Mouse (Mus musculus) embryonic facial prominence, embryonic 13.5 days (tissue): ENCODE data around the gene Prpf6. TPM values are rescaled to one million over a fixed set of nuclear protein-coding genes. Genes with fewer than 3 reads are reported as not detected.

Experiments used
- ATAC-seq: fragments of 200-750 bp; cut with Nextera tagmentation; 2 replicates; pipeline ENCODE4 v1.8.0; 2017; ENCODE audit warnings: low read depth; ENCODE audit not compliant: insufficient number of reproducible peaks, insufficient read depth, low FRiP score, low TSS enrichment
- H3K27ac ChIP-seq: fragments of 300-500 bp; sonication (generic); 2 replicates; pipeline ENCODE4 v1.5.1; 2015; ENCODE audit warnings: moderate library complexity, mild to moderate bottlenecking, inconsistent platforms
- H3K27me3 ChIP-seq: fragments of 300-500 bp; sonication (generic); 2 replicates; pipeline ENCODE4 v1.6.1; 2015; ENCODE audit warnings: mild to moderate bottlenecking, inconsistent platforms
- H3K36me3 ChIP-seq: fragments of 300-500 bp; sonication (generic); 2 replicates; pipeline ENCODE4 v1.6.1; 2015; ENCODE audit warnings: mild to moderate bottlenecking, inconsistent platforms
- H3K4me1 ChIP-seq: fragments of 300-500 bp; sonication (generic); 2 replicates; pipeline ENCODE4 v1.6.1; 2015; ENCODE audit warnings: inconsistent platforms
- H3K4me2 ChIP-seq: fragments of 300-500 bp; sonication (generic); 2 replicates; pipeline ENCODE4 v1.6.1; 2015; ENCODE audit warnings: moderate library complexity, mild to moderate bottlenecking, inconsistent platforms
- H3K4me3 ChIP-seq: fragments of 300-500 bp; sonication (generic); 2 replicates; pipeline ENCODE4 v1.5.1; 2015; ENCODE audit warnings: mild to moderate bottlenecking, inconsistent platforms
- H3K9ac ChIP-seq: fragments of 300-500 bp; sonication (generic); 2 replicates; pipeline ENCODE4 v1.6.1; 2015; ENCODE audit warnings: mild to moderate bottlenecking, inconsistent platforms
- H3K9me3 ChIP-seq: fragments of 300-500 bp; sonication (generic); 2 replicates; pipeline ENCODE4 v1.6.1; 2016; ENCODE audit warnings: inconsistent platforms
- WGBS: fragments of 180-500 bp; shearing (Covaris S2); methylation state at CpG from one replicate; pipeline ENCODE4 v1.1.7; 2015; ENCODE audit warnings: mixed read lengths; 5-methylcytosine and 5-hydroxymethylcytosine counted together
- polyA plus RNA-seq: library from polyadenylated mRNA; unstranded; fragments of >200 nt; fragmentation: Nextera tagmentation; extraction: Ambion mirVana; gene quantifications from 2 replicates; pipeline ENCODE4 v1.2.1, GENCODE M21; 2015

Gene Prpf6
- polyA plus RNA-seq, 1 experiment from 2014 or later: 64.0 TPM

- no peak overlapping the region for H3K4me2 ChIP-seq
- H3K4me3 ChIP-seq: no peak overlapping the region
- WGBS: 95% methylated on average over 9 of the region's 9 CpGs
- no peak overlapping the region for H3K27ac ChIP-seq
- no peak overlapping the region for H3K9ac ChIP-seq
- H3K27me3 ChIP-seq: no peaks in the 10 kb centered on the region
- no peak for ATAC-seq
- peaks cover 18% of the 10 kb centered on the region for H3K4me1 ChIP-seq
- peaks cover 57% of the 10 kb centered on the region for H3K36me3 ChIP-seq
- no peaks in the 10 kb centered on the region for H3K9me3 ChIP-seq
These were observed 1.9 kb upstream of the Prpf6 start for GRCm38 (mm10) chr2:181589732-181590105.

GRCm38 (mm10) chr2:181590471-181590870 is 1.2 kb upstream of the Prpf6 start:
- H3K4me2 ChIP-seq: peak overlapping the region; percentile 88; the same call in 1 of the 2 replicates
- 0 out of 2 replicates have a peak overlapping the region, but pooled peaks have one; percentile 96 for H3K9ac ChIP-seq
- WGBS: 92% methylated on average over 5 of the region's 5 CpGs
- H3K9me3 ChIP-seq: no peaks in the 10 kb centered on the region
- peaks cover 50% of the 10 kb centered on the region for H3K36me3 ChIP-seq
- H3K27ac ChIP-seq: no peak overlapping the region
- H3K4me1 ChIP-seq: peaks cover 18% of the 10 kb centered on the region
- ATAC-seq: no peak
- H3K4me3 ChIP-seq: no peak overlapping the region
- no peaks in the 10 kb centered on the region for H3K27me3 ChIP-seq

- peak; percentile 77 for ATAC-seq
- Histone ChIP-seq H3K4me1 (peaks cover 18% of the 10 kb centered on the region), H3K9ac (peak within 1 kb of the TSS; percentile 96), H3K4me2 (peak within 1 kb of the TSS; percentile 88), H3K27me3 (peaks cover 2% of the 10 kb centered on the region; the same call in 1 of the 2 replicates), H3K4me3 (peak within 1 kb of the TSS; percentile 97), H3K27ac (peak within 1 kb of the TSS; percentile 84), H3K36me3 (peaks cover 30% of the 10 kb centered on the region), H3K9me3 (no peaks in the 10 kb centered on the region)
- under 1% methylated on average over 87 of the region's 97 CpGs for WGBS
These were observed 768 bp downstream of the Prpf6 start, which contains the start of gene Zfp512b for GRCm38 (mm10) chr2:181592231-181593041. Zfp512b (minus strand) TSS chr2:181592803.

- H3K9me3 ChIP-seq: no peaks in the 10 kb centered on the region
- H3K27me3 ChIP-seq: peaks cover 8% of the 10 kb centered on the region
- peak overlapping the region; percentile 84 for H3K27ac ChIP-seq
- H3K4me2 ChIP-seq: peak overlapping the region; percentile 88
- H3K9ac ChIP-seq: peak overlapping the region; percentile 96
- H3K4me1 ChIP-seq: peaks cover 18% of the 10 kb centered on the region
- H3K4me3 ChIP-seq: peak overlapping the region; percentile 97
- peak; percentile 17; the same call in 1 of the 2 replicates for ATAC-seq
- WGBS: 3% methylated on average over 6 of the region's 6 CpGs
- H3K36me3 ChIP-seq: peaks cover 25% of the 10 kb centered on the region
These were observed 1.4 kb downstream of the Prpf6 start for GRCm38 (mm10) chr2:181593042-181593421.

- no peak for ATAC-seq
- H3K4me1 ChIP-seq: peaks cover 26% of the 10 kb centered on the region
- no peaks in the 10 kb centered on the region for H3K9me3 ChIP-seq
- no peak overlapping the region for H3K4me3 ChIP-seq
- peaks cover 17% of the 10 kb centered on the region for H3K27me3 ChIP-seq
- H3K36me3 ChIP-seq: peaks cover 16% of the 10 kb centered on the region
- H3K4me2 ChIP-seq: no peak overlapping the region
- no peak overlapping the region for H3K9ac ChIP-seq
- no peak overlapping the region for H3K27ac ChIP-seq
These were observed 2.3 kb downstream of the Prpf6 start for GRCm38 (mm10) chr2:181593937-181594336.

GRCm38 (mm10) chr2:181594946-181595696 is 3.5 kb downstream of the Prpf6 start:
- no peak overlapping the region for H3K4me2 ChIP-seq
- WGBS: 66% methylated on average over 4 of the region's 4 CpGs
- no peak overlapping the region for H3K27ac ChIP-seq
- H3K9me3 ChIP-seq: no peaks in the 10 kb centered on the region
- H3K9ac ChIP-seq: 0 out of 2 replicates have a peak overlapping the region, but pooled peaks have one; percentile 12
- no peak overlapping the region for H3K4me3 ChIP-seq
- peaks cover 30% of the 10 kb centered on the region for H3K4me1 ChIP-seq
- peaks cover 27% of the 10 kb centered on the region for H3K27me3 ChIP-seq
- peaks cover 4% of the 10 kb centered on the region for H3K36me3 ChIP-seq
- ATAC-seq: no peak

GRCm38 (mm10) chr2:181596221-181596960 is 4.7 kb downstream of the Prpf6 start:
- peaks cover 30% of the 10 kb centered on the region for H3K27me3 ChIP-seq
- no peak overlapping the region for H3K4me3 ChIP-seq
- ATAC-seq: no peak
- H3K27ac ChIP-seq: no peak overlapping the region
- peaks cover 28% of the 10 kb centered on the region for H3K4me1 ChIP-seq
- WGBS: 49% methylated on average over 6 of the region's 6 CpGs
- no peaks in the 10 kb centered on the region for H3K9me3 ChIP-seq
- H3K36me3 ChIP-seq: no peaks in the 10 kb centered on the region
- no peak overlapping the region for H3K9ac ChIP-seq
- no peak overlapping the region for H3K4me2 ChIP-seq

GRCm38 (mm10) chr2:181597378-181598061 is 5.9 kb downstream of the Prpf6 start:
- Histone ChIP-seq H3K27me3 (peaks cover 30% of the 10 kb centered on the region), H3K36me3 (no peaks in the 10 kb centered on the region), H3K9me3 (no peaks in the 10 kb centered on the region), H3K4me2 (no peak overlapping the region), H3K9ac (no peak overlapping the region), H3K4me1 (peaks cover 33% of the 10 kb centered on the region), H3K4me3 (no peak overlapping the region), H3K27ac (no peak overlapping the region)
- ATAC-seq: no peak
- 65% methylated on average over 7 of the region's 7 CpGs for WGBS

GRCm38 (mm10) chr2:181598454-181599351 is 7.0 kb downstream of the Prpf6 start, which contains the start of gene Samd10:
Samd10 (minus strand) TSS chr2:181599212.
- Histone ChIP-seq H3K4me3 (peak within 1 kb of the TSS; percentile 63), H3K27ac (peak within 1 kb of the TSS; percentile 55), H3K4me2 (peak within 1 kb of the TSS; percentile 97), H3K27me3 (peaks cover 30% of the 10 kb centered on the region), H3K9ac (peak within 1 kb of the TSS; percentile 77), H3K9me3 (no peaks in the 10 kb centered on the region), H3K36me3 (no peaks in the 10 kb centered on the region), H3K4me1 (peaks cover 35% of the 10 kb centered on the region)
- WGBS: 2% methylated on average over 58 of the region's 71 CpGs
- 0 out of 2 replicates have a peak, but pooled peaks have one; percentile 10 for ATAC-seq

- H3K4me1 ChIP-seq: peaks cover 35% of the 10 kb centered on the region
- peak overlapping the region; percentile 89 for H3K9ac ChIP-seq
- WGBS: 61% methylated on average over 6 of the region's 6 CpGs
- no peak overlapping the region for H3K27ac ChIP-seq
- no peaks in the 10 kb centered on the region for H3K36me3 ChIP-seq
- H3K9me3 ChIP-seq: no peaks in the 10 kb centered on the region
- no peak for ATAC-seq
- H3K27me3 ChIP-seq: peaks cover 30% of the 10 kb centered on the region
- peak overlapping the region; percentile 93 for H3K4me3 ChIP-seq
- peak overlapping the region; percentile 85 for H3K4me2 ChIP-seq
These were observed 8.6 kb downstream of the Prpf6 start for GRCm38 (mm10) chr2:181600226-181600758.
